Mouse (Mus musculus) hindbrain, embryonic 14.5 days (tissue): ENCODE measurements around the gene Nat14. TPM values are rescaled to one million over a fixed set of nuclear protein-coding genes. Genes with fewer than 3 reads are reported as not detected.

Experiments
- ATAC-seq: fragments of 200-750 bp; cut with Nextera tagmentation; 2 replicates; pipeline ENCODE4 v1.8.0; 2017; ENCODE audit warnings: moderate number of reproducible peaks, mild to moderate bottlenecking, moderate TSS enrichment, moderate library complexity; ENCODE audit not compliant: low FRiP score
- DNase-seq: peaks from one replicate; pipeline ENCODE4 v3.0.0-alpha.2; 2015; ENCODE audit warnings: low spot score
- H3K27ac ChIP-seq: fragments of 300-500 bp; sonication (generic); 2 replicates; pipeline ENCODE4 v1.5.1; 2014; ENCODE audit warnings: mild to moderate bottlenecking, moderate library complexity
- H3K27me3 ChIP-seq: fragments of 300-500 bp; sonication (generic); 2 replicates; pipeline ENCODE4 v1.6.1; 2014; ENCODE audit warnings: mild to moderate bottlenecking, low read length, mixed read lengths; ENCODE audit not compliant: control insufficient read depth, insufficient read depth
- H3K36me3 ChIP-seq: fragments of 300-500 bp; sonication (generic); replicated peaks from 2 replicates; pipeline ENCODE4 v1.6.1; 2014; ENCODE audit not compliant: control insufficient read depth, insufficient read depth
- H3K4me1 ChIP-seq: fragments of 300-500 bp; sonication (generic); replicated peaks from 2 replicates; pipeline ENCODE4 v1.6.1; 2014; ENCODE audit warnings: antibody characterized with exemption, low read length, mixed read lengths; ENCODE audit not compliant: control insufficient read depth, insufficient read depth
- H3K4me2 ChIP-seq: fragments of 300-500 bp; sonication (generic); replicated peaks from 2 replicates; pipeline ENCODE4 v1.6.1; 2014; ENCODE audit warnings: mild to moderate bottlenecking, moderate library complexity
- H3K4me3 ChIP-seq: fragments of 300-500 bp; sonication (generic); replicated peaks from 2 replicates; pipeline ENCODE4 v1.5.1; 2014; ENCODE audit warnings: mild to moderate bottlenecking, low read length
- H3K9ac ChIP-seq: fragments of 300-500 bp; sonication (generic); 2 replicates; pipeline ENCODE4 v1.6.1; 2014
- H3K9me3 ChIP-seq: fragments of 300-500 bp; sonication (generic); 2 replicates; pipeline ENCODE4 v1.6.1; 2016; ENCODE audit warnings: low read length; ENCODE audit not compliant: control insufficient read depth
- WGBS: fragments of 180-500 bp; shearing (Covaris S2); extraction: QIAGEN DNeasy Blood & Tissue Kit; methylation state at CpG from one replicate; pipeline ENCODE4 v1.1.7; 2014; 5-methylcytosine and 5-hydroxymethylcytosine counted together
- polyA plus RNA-seq: library from polyadenylated mRNA; unstranded; fragments of >200 nt; fragmentation: Nextera tagmentation; extraction: Ambion mirVana; gene quantifications from 2 replicates; pipeline ENCODE4 v1.2.1, GENCODE M21; 2014

Nat14 gene
- polyA plus RNA-seq, 1 experiment from 2014 or later, result 23.6 TPM

DNA sequence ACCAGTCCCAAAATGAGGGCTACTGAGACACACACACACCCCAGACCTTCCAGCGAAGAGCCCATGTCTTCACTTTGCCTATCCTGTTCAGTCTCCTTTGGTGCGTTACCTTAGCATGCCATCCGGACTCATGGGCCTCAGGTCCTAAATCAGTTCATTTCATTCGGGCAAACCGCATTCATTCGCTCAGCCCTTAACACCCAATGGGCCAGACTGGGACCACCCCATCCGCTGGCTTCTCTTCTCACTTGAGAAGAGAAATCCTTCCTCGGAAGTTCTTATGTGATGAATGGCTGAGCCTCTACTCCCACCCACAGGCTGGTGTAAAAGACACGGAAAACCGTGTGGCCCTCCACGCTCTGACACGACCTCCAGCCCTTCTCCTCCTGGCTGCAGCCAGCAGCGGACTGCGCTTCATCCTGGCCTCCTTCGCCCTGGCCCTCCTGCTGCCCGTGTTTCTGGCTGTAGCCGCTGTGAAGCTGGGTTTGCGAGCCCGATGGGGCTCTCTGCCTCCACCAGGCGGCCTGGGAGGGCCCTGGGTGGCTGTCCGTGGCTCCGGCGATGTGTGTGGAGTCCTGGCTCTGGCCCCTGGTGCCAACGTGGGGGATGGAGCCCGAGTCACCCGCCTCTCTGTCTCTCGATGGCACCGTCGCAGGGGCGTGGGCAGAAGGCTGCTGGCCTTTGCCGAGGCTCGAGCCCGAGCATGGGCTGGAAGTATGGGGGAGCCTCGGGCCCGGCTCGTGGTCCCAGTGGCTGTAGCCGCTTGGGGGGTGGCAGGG lies 1.9 kb downstream of the Nat14 start:
- ATAC-seq (0 out of 2 replicates have a peak, but pooled peaks have one; percentile 2), DNase-seq (peak; percentile 50)
- H3K4me1 ChIP-seq, result peaks cover 38% of the 10 kb centered on the region
- H3K9me3 ChIP-seq, result no peaks in the 10 kb centered on the region
- peaks cover 26% of the 10 kb centered on the region for H3K36me3 ChIP-seq
- H3K27me3 ChIP-seq, result no peaks in the 10 kb centered on the region
- peak overlapping the region; percentile 98 for H3K27ac ChIP-seq
- H3K4me2 ChIP-seq, result peak overlapping the region; percentile 82
- peak overlapping the region; percentile 66 for H3K9ac ChIP-seq
- 3% methylated on average over 37 of the region's 37 CpGs for WGBS
- H3K4me3 ChIP-seq, result peak overlapping the region; percentile 35

DNA sequence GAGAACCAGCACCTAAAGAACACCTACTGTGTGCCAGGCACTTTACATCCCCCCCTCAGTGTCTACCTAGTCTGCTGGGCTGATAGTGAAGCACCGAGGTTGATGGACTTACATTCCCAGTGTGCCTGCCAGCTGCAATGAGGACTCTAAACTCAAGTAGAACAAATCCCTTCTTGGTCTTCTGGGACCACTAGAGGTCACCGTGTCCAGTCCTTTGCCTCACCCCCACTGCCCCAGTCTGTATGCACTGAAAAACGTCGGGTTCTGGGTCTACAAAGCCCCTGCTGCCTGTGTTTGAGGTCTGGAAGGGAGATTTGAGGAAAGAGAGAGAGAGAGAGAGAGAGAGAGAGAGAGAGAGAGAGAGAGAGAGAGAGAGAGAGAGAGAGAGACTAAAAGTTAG lies 2.7 kb downstream of the Nat14 start:
- Histone ChIP-seq H3K4me3 (peak overlapping the region; percentile 35; the same call in 1 of the 2 replicates), H3K27ac (peak overlapping the region; percentile 98), H3K4me2 (peak overlapping the region; percentile 82), H3K9me3 (no peaks in the 10 kb centered on the region), H3K9ac (peak overlapping the region; percentile 66), H3K27me3 (no peaks in the 10 kb centered on the region), H3K36me3 (peaks cover 19% of the 10 kb centered on the region), H3K4me1 (peaks cover 38% of the 10 kb centered on the region)
- ATAC-seq (no peak), DNase-seq (no peak)
- WGBS, result 1% methylated on average over 4 of the region's 4 CpGs

DNA sequence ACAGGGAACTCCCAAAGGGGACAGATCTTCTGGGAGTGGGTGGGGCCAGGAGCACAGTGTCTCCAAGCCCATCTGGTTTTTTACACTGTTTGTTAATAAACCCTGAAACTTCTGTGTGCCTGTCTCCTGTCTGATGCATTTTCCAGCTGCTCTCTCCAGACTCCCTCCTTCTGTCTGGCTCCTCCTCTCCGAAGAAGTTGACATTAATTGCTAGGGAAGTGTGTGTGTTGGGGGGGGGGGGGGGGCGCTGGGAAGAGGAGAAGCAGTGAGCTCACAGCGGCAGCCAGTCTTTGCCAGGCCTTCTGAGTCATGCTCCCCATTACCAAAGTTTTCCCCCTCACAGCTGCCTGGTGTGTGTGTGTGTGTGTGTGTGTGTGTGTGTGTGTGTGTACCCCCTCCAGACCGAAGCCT lies 3.1 kb downstream of the Nat14 start:
- Histone ChIP-seq H3K9me3 (no peaks in the 10 kb centered on the region), H3K4me2 (peak overlapping the region; percentile 82), H3K27ac (peak overlapping the region; percentile 98), H3K36me3 (peaks cover 14% of the 10 kb centered on the region), H3K4me1 (peaks cover 38% of the 10 kb centered on the region), H3K9ac (no peak overlapping the region), H3K4me3 (no peak overlapping the region), H3K27me3 (no peaks in the 10 kb centered on the region)
- no peak for DNase-seq
- WGBS, result 9% methylated on average over 3 of the region's 4 CpGs
- ATAC-seq, result no peak

DNA sequence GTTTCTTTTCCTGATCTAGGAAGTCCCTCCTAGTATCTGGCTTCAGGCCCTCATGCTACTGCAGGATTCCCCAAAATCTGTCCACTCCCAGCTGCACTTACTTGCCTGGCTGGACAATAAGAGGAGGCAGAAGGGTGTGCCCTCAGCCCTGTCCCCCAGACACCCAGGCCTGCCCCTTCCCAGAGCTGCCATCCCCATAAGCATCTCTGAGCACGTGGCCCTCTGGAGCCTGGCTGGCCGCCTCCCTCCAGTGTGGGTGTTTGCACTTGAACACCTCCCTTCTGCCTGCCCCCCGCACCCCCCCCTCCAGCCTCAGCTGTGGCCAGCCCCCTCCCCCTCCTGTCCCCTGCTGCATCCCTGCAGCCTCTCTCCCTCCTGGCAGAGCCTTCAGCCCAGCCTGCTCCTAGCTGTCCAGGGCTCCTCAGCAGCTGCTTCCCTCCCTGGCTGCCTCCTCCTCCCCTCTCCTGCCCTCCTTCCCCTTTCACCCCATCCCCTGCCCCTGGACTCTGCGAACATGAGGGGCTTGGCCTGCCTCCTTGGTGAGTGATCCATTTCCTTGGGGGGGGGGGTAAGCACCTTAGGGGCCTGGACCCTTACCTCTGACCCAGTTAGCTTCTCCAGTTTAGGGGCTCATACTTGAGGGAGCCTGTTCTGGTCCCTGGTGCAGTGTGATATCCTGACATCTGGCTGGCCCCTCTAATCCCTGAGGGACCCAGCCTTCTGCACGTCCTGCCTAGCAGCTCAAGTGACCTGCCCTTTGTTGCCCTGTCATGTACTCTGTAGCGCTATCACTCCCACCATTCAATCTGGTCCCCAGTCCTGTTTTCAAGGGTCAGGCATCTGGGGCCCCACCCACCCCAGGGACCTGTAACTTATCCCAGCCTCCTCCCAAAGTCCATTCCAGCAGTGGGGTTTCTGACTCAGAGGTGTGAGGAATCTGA lies 3.9 kb downstream of the Nat14 start, which contains the start of gene Ssc5d:
TSS of gene Ssc5d (plus strand) at position 345 of the 941 bp plus-strand sequence.
- H3K36me3 ChIP-seq, result peaks cover 6% of the 10 kb centered on the region
- WGBS, result 3% methylated on average over 6 of the region's 6 CpGs
- H3K4me2 ChIP-seq, result peak within 1 kb of the TSS; percentile 82
- H3K9ac ChIP-seq, result peak within 1 kb of the TSS; percentile 66; the same call in 1 of the 2 replicates
- H3K9me3 ChIP-seq, result no peaks in the 10 kb centered on the region
- no peak within 1 kb of the TSS for H3K4me3 ChIP-seq
- DNase-seq (no peak), ATAC-seq (no peak)
- H3K27ac ChIP-seq, result peak within 1 kb of the TSS; percentile 98
- H3K4me1 ChIP-seq, result peaks cover 38% of the 10 kb centered on the region
- H3K27me3 ChIP-seq, result no peaks in the 10 kb centered on the region

DNA sequence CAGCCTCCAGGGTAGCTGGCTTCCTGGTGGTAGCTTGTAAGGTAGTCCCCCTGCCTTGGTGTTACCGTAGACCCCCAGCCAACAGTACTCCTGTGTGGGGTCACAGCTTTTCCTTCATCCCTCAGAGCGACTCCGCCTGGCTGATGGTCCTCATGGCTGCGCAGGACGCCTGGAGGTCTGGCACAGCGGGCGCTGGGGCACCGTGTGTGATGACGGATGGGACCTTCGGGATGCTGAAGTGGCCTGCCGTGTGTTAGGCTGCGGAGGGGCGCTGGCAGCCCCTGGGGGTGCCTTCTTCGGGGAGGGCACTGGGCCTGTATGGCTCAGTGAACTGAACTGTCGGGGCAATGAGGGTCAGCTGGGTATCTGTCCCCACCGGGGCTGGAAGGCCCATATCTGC lies 5.0 kb downstream of the Nat14 start:
- H3K27me3 ChIP-seq, result no peaks in the 10 kb centered on the region
- DNase-seq (no peak), ATAC-seq (no peak)
- H3K4me3 ChIP-seq, result no peak overlapping the region
- no peak overlapping the region for H3K27ac ChIP-seq
- H3K9ac ChIP-seq, result 0 out of 2 replicates have a peak overlapping the region, but pooled peaks have one; percentile 25
- H3K4me2 ChIP-seq, result no peak overlapping the region
- 63% methylated on average over 16 of the region's 16 CpGs for WGBS
- H3K9me3 ChIP-seq, result no peaks in the 10 kb centered on the region
- H3K4me1 ChIP-seq, result peaks cover 34% of the 10 kb centered on the region
- no peaks in the 10 kb centered on the region for H3K36me3 ChIP-seq

DNA sequence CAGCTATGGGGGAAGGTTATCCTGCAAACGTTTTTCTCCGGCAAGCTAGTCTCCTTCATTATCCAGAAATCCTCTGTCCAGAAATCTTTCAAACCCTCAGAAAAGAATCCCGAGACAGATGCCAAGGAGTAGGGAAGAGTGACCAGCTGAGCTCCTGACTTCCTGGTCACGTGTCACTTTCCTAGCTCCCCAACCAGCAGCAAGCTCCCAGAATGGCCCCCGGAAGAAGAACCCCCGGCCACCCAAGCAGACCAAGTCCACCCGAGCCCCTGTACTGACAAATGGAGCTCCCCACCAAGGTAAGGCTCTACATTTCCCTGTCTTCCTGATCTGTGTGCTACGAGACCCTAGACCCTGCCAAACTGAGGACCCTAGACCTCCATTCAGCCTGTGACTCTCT lies 5.9 kb downstream of the Nat14 start:
- WGBS, result 67% methylated on average over 8 of the region's 8 CpGs
- Histone ChIP-seq H3K27me3 (no peaks in the 10 kb centered on the region), H3K27ac (no peak overlapping the region), H3K4me2 (no peak overlapping the region), H3K4me3 (no peak overlapping the region), H3K9ac (no peak overlapping the region), H3K9me3 (no peaks in the 10 kb centered on the region), H3K4me1 (peaks cover 28% of the 10 kb centered on the region), H3K36me3 (no peaks in the 10 kb centered on the region)
- no peak for ATAC-seq
- DNase-seq, result no peak

DNA sequence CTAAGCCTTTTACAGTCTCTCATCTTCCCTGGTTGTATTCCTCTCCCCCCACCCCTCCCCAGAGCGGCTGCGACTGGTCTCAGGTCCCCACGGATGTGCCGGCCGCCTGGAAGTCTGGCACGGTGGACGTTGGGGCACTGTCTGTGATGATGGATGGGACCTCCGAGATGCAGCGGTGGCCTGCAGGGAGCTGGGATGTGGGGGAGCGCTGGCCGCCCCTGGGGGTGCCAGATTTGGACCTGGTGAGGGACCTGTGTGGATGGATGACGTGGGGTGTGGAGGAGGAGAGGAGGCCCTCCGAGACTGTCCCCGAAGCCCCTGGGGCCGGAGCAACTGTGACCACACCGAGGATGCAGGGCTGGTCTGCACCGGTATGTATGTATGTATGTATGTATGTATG lies 6.5 kb downstream of the Nat14 start:
- H3K27me3 ChIP-seq, result no peaks in the 10 kb centered on the region
- no peaks in the 10 kb centered on the region for H3K36me3 ChIP-seq
- no peak overlapping the region for H3K4me3 ChIP-seq
- H3K4me1 ChIP-seq, result peaks cover 28% of the 10 kb centered on the region
- 67% methylated on average over 16 of the region's 17 CpGs for WGBS
- no peak overlapping the region for H3K4me2 ChIP-seq
- H3K9ac ChIP-seq, result no peak overlapping the region
- no peak for DNase-seq
- ATAC-seq, result no peak
- H3K27ac ChIP-seq, result no peak overlapping the region
- no peaks in the 10 kb centered on the region for H3K9me3 ChIP-seq

DNA sequence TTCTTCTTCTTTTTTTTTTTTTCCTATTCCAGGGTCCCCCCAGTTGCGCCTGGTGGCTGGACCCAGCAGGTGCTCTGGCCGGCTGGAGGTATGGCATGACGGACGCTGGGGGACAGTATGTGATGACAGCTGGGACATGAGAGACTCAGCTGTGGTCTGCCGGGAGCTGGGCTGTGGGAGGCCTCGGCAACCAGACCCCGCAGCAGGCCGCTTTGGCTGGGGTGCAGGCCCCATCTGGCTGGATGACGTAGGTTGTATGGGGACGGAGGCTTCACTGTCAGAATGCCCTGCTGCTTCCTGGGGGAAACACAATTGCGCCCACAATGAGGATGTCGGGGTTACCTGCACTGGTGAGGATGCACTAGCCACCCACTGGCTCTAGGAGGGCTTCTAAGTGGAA lies 11.3 kb downstream of the Nat14 start:
- no peaks in the 10 kb centered on the region for H3K4me1 ChIP-seq
- no peaks in the 10 kb centered on the region for H3K9me3 ChIP-seq
- H3K4me2 ChIP-seq, result no peak overlapping the region
- no peak for DNase-seq
- no peak overlapping the region for H3K27ac ChIP-seq
- H3K27me3 ChIP-seq, result no peaks in the 10 kb centered on the region
- WGBS, result 66% methylated on average over 12 of the region's 12 CpGs
- H3K36me3 ChIP-seq, result no peaks in the 10 kb centered on the region
- no peak overlapping the region for H3K9ac ChIP-seq
- no peak for ATAC-seq
- no peak overlapping the region for H3K4me3 ChIP-seq
